Mouse (Mus musculus) cortical plate, adult 2 months (tissue): ENCODE measurements at regions not wholly inside any gene's neighbourhood (a gene's known extent, or its start where the extent isn't known, plus 50 kb on each side); places are given as distances from the start of the nearest gene placed in this dataset.

Experiments
- CTCF ChIP-seq: fragments of 200-500 bp; IDR thresholded peaks from 2 replicates; pipeline ENCODE4 v1.5.1; 2011; ENCODE audit warnings: mild to moderate bottlenecking, control low read depth, low read length; ENCODE audit not compliant: insufficient read depth; ENCODE audit errors: extremely low read depth
- POLR2A ChIP-seq: fragments of 200-500 bp; IDR thresholded peaks from 2 replicates; pipeline ENCODE4 v1.6.1; 2011; ENCODE audit warnings: mild to moderate bottlenecking, low read length, control low read depth; ENCODE audit not compliant: insufficient read depth; ENCODE audit errors: extremely low read depth

DNA sequence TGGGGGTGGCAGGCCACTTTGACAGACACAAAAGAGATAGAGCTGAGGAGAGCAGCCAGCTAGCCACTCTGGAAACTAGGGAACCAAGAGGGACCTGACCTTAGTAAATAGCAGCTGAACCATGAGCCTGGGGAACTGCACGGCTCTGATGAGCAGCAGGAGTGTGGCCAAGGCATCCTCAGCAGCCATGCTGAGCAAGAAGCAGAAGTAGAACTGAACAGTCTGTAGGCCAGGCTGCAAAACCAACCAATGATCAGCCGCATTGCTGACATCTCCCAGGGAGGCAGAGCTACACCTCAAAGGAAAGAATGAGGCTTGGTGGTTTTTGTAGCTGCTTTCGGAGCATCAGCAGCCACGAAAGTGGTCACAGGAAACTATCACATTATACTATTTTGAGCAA is 63.1 kb upstream of the Rfpl4b start:
- no peak for TF ChIP-seq CTCF
- no peak for TF ChIP-seq POLR2A
